Mouse (Mus musculus) left cerebral cortex, postnatal 36 days (tissue): ENCODE measurements around the gene Pla1a. TPM values are rescaled to one million over a fixed set of nuclear protein-coding genes. Genes with fewer than 3 reads are reported as not detected.

Experiments used
- DNase-seq, 2 experiments: peaks; one replicate each; pipeline ENCODE4 v3.0.0; 2021 to 2022; ENCODE audit warnings: low spot score in 2 of 2, mixed read lengths in 1 of 2
- intact Hi-C: fragments of 180-260 bp; cut with DNase I; formaldehyde crosslinking; loops from one replicate; pipeline ENCODE4 v1.15.1; 2025
- total RNA-seq, 2 experiments: library from RNA; stranded (reverse); gene quantifications; 2 replicates each; pipeline ENCODE4 v1.2.3; 2021

Pla1a gene
- total RNA-seq, 2 experiments from 2014 or later = 0.67 to 1.3 TPM

DNA sequence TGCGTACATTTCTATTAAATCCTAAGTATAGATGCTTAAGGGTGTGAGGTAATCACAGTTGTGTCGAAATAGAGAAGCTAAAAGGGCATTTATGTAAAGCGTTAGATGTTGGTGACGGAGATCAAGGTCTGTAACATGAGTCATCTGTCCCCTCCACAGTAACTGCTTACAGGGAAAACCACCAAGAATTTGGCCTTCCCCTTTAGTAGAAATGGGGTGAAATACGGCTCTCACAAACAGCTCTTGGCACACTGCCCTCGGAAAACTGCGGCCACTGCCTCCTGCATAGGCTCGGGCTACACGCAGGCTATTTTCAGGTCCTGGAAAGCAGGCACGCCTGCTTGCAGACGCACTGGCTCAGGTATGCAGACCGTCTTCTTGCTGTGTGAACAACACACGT, 36.8 kb downstream of the Pla1a start:
- intact Hi-C loops = no loop called here
- DNase-seq = no peak

DNA sequence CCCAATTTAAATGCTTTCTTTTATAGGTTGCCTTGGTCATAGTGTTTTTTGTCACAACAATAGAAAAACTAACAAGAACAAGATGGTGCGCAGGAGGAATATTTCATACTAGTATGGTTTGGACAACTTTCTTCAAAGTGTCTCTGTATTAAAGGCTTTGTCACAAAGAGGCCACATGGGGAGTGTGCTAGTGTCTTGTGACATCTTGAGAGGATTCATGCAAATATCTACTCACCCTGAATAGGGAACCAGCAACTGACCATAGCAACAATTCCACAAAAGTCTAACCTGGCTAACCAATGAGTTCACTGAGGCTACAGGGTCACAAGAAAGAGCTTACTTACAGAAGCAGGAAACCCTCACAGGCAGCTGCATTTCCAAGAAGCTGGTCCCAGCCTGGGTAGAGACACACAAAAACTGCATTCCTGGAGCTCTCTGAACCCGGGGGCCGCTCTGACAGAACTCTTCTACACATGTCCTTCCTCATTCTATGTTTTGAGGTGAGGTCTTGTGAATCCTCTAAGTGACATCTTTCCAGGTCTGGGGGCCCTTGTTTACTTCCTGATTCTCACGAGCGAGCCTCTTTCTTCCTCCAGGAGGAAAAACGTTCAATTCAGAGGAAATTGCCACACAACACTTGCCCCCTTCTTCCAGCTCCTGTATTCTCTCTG, 37.8 kb downstream of the Pla1a start:
- intact Hi-C loops = no loop called here

DNA sequence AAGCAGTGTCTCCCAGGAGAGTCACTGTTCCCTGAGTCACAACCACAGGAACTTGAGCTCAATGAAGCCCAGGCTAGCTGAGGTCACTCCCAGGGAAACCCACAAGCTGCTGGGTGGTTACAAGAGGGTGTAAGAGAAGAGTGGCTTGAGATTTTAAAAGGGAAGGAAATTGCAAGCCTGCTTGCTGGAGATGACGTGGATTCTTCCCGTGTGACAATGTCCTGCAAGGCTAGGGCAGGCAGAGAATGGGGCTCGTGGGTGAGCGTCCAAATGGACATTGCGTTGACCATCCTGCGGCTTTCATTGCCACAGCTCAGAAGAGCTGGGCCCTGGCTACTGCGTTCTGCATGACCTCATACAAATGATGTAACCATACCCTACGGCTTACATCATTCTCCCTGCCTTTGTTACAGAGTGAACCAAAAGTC, 38.7 kb downstream of the Pla1a start:
- DNase-seq = no peak
- intact Hi-C loops = no loop called here

More for the DNA sequence above, 37.8 kb downstream of the Pla1a start:
- no peak for DNase-seq

GRCm38 (mm10) chr16:38392126-38392894, 40.6 kb downstream of the Pla1a start:
- no peak for DNase-seq
- intact Hi-C loops = no loop called here

GRCm38 (mm10) chr16:38390322-38390721, 42.6 kb downstream of the Pla1a start:
- intact Hi-C loops = no loop called here
- no peak for DNase-seq

- intact Hi-C loops = no loop called here
These were observed 43.6 kb downstream of the Pla1a start for GRCm38 (mm10) chr16:38389284-38389893.

GRCm38 (mm10) chr16:38388757-38389156, 44.2 kb downstream of the Pla1a start:
- intact Hi-C loops = no loop called here
- no peak for DNase-seq

More at GRCm38 (mm10) chr16:38389284-38389893, 43.6 kb downstream of the Pla1a start:
- DNase-seq = no peak

DNA sequence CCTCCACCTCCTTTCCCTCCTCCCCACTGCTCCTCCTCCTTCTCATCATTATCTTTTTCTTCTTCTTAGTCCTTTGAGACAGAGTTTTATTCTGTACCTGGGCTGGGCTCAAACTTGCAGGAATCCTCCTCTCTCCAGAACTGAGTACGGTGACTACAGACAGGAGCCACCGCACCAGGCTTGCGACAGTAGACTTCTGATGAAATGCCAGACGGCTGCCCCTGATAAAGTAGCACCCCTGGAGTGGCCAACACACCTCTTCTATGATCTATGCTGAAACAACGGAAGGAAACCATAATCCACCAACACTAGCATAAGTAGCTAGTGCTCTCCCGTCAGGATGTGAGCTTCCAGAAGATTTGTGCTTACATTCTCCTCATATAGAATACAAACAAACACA, 45.6 kb downstream of the Pla1a start:
- DNase-seq = no peak
- intact Hi-C loops = no loop called here

DNA sequence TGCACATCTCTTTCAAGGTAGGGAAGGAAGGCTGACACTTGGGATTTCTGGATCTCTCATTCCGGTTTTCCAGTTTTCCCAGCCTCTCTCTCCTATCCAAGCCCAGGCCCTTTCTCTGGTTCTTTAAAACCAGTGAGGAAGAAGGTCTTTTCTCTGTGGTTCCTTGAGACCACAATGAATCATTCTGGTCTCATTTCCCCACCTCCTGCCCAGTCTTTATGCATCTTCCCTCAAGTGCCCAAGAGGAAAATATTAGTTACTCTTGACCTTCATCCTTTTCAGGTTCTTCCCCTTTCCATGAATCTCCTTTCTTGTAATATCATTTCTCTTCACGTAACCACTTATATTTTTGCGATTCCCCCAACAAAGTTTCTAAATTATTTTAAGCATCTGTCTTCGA, 47.2 kb downstream of the Pla1a start:
- DNase-seq = no peak
- intact Hi-C loops = no loop called here

DNA sequence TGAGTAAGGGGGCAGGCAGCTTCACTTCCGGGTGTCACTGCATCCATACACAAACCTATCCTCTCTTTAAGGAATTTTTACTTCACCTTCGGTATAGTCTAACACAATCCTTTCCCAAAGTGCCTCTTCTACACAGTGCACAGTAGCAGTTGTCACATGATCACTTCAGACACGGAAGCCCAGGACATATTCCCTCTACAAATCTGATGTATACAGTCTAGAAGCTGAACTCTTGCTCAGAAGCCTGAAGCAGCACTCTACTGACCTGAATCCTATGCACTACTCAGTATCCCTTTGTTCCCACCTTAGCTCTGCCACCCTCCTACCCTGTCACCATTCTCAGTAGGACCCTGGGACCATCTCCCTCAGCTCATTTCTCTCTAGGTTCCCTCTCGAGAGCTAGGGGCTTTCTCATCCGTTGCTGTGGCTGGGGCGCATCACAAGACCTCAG, 47.7 kb downstream of the Pla1a start:
- intact Hi-C loops = no loop called here

GRCm38 (mm10) chr16:38383683-38384082, 49.3 kb downstream of the Pla1a start:
- intact Hi-C loops = no loop called here

More for the DNA sequence above, 47.7 kb downstream of the Pla1a start:
- no peak for DNase-seq

DNA sequence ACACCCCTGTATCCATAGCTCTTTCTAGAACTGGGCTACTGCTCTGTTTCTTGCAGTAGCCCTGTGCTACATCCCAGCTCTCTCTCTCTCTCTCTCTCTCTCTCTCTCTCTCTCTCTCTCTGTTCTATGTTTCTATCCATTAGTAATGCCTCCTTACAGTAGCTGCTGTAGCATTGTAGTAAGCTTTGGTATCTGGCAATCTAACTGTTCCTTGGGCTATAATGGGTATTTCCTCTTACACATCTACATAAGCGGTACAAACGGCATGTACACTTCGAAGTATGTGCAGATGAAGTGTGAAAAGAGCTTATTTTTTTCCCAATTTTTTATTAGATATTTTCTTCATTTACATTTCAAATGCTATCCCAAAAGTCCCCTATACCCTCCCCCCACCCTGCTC, 53.0 kb downstream of the Pla1a start:
- no peak for DNase-seq
- intact Hi-C loops = loop anchor here (5.0 kb wide), 2 partner anchors 72 to 102 kb away; partner anchors contain the start of gene Adprh

More at GRCm38 (mm10) chr16:38383683-38384082, 49.3 kb downstream of the Pla1a start:
- DNase-seq = no peak

GRCm38 (mm10) chr16:38379493-38379892, 53.5 kb downstream of the Pla1a start:
- intact Hi-C loops = loop anchor here (5.0 kb wide), 2 partner anchors 73 to 103 kb away; partner anchors contain the start of gene Adprh

DNA sequence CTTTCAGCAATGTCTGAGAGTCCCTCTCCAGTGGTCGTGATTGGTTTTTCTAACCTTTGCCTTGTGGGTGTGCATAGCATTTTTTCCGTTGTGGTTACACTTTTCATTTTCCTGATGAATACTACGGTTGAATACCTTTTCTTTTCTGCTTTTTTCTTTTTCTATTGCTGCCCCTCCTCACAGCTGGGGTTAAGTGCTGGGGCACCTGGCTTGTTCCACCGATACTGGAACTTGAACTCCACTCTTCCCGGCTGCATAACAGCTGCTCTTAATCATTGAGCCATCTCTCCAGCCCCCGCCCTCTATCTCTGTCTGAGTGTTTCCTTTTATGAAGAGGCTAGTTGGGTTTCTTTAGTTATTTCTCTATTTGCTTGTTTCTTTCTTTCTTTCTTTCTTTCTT, 53.9 kb downstream of the Pla1a start:
- intact Hi-C loops = loop anchor here (5.0 kb wide), 2 partner anchors 73 to 103 kb away; partner anchors contain the start of gene Adprh
- no peak for DNase-seq

More at GRCm38 (mm10) chr16:38379493-38379892, 53.5 kb downstream of the Pla1a start:
- DNase-seq = no peak

- no peak for DNase-seq
- intact Hi-C loops = loop anchor here (5.0 kb wide), 2 partner anchors 74 to 104 kb away; partner anchors contain the start of gene Adprh
These were observed 54.4 kb downstream of the Pla1a start for GRCm38 (mm10) chr16:38378591-38378990.

- intact Hi-C loops = loop anchor here (5.0 kb wide), 2 partner anchors 75 to 105 kb away; partner anchors contain the start of gene Adprh
- no peak for DNase-seq
These were observed 55.4 kb downstream of the Pla1a start for GRCm38 (mm10) chr16:38377546-38377945.

DNA sequence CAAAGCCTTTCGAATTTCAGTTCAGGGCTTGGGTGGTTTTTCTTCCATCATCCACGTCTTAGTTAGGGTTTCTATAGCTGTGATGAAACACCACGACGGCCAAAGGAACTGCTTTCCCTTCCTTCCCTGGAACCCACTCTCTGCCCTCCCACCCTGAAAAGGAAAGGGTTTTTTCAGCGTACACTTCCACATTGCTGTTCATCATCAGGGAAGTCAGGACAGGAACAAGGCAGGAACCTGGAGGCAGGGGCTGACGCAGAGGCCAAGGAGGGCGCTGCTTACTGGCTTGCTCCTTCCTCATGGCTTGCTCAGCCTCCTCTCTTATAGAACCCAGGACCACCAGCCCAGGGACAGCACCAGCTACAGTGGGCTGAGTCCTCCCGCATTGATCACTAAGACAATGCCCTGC, 56.1 kb downstream of the Pla1a start:
- DNase-seq = no peak
- intact Hi-C loops = loop anchor here (5.0 kb wide), 2 partner anchors 75 to 105 kb away; partner anchors contain the start of gene Adprh

GRCm38 (mm10) chr16:38376163-38376840, 56.6 kb downstream of the Pla1a start:
- DNase-seq = peak; percentile 56 to 58
- intact Hi-C loops = loop anchor here (5.0 kb wide), 2 partner anchors 76 to 106 kb away; partner anchors contain the start of gene Adprh

GRCm38 (mm10) chr16:38375182-38375581, 57.8 kb downstream of the Pla1a start:
- no peak for DNase-seq
- intact Hi-C loops = loop anchor here (5.0 kb wide), 2 partner anchors 77 to 107 kb away; partner anchors contain the start of gene Adprh
